Mouse (Mus musculus) urinary bladder, postnatal 4 days (tissue): ENCODE data around the gene Msmo1.

Experiments
- DNase-seq, 2 experiments: peaks; one replicate each; pipeline ENCODE4 v3.0.0; 2021 to 2022; ENCODE audit warnings: low spot score in 2 of 2

Gene Msmo1

DNA sequence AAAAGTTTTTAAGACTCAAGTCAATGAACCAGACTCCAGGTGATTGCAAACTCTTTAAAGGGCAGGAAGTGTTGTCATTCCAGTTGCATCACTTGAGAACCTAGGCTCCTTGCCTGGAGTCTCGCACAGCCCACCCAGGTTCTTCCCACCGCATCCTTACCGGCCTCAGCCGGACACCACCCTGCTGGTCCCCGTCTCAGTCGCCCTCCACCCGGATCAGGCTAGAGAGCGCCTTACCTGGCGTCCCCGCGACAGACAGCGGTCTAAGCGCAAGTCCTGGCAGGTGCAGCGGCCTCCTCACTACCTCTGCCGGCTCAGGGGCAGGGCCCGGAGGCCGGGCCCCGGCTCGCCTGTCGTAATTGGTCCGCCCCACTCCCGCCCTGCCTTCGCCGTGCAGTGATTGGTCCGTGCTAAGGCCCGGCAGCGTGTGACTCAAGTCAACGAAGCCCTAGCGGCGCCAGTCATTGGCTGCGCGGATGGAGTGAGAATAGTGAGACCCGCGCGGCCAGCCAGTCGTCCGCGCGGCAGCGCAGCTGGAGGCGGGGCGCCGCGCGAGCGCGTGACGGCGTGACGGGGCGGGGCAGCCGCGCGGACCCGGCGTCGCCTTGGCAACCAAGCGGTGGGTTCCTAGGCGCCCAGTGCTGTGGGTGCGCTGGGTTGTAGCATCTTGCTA lies at the start of gene Msmo1:
Gene Msmo1, minus strand, starts transcription at position 522 of the 673 bp plus-strand sequence.
- DNase-seq, result peak; percentile 96

DNA sequence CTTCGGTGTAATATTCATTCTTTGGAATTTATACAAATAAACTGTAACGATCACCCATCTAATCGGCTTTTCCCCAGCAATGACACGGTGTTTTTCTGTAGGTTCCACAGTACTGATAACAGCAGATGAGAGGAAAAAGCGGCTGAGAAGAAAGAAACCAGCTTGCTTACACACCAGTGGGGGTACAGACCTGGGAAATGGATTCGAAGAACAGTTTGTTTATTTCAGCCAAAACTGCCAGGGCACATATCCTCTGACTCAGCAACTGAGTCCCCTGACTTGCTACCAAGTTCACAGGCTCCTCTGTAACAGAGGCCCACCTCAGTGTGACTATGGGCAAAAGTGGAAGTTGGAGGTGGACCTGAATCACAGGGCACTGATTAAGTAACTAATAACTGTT lies 48.4 kb upstream of the Msmo1 start:
- DNase-seq, result no peak

DNA sequence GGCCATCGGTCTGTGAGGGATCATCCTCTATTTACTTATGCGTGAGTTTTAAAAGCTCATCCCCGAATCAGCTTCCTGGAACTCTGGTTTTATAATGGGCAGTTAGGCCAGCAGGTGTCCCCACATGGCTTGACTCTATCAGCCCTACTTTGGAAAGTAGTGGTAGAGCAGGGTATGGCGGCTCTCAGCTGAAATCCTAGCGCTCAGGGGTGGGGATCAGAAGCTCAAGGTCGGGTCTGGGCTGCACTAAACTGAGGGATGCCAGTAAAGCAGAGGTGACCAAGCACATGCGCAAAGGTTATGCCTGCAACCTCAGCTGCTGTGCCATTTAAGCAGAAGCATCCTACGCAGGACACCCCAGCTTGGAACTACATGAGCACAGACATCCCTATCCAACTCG lies 44.3 kb upstream of the Msmo1 start:
- DNase-seq, result no peak

DNA sequence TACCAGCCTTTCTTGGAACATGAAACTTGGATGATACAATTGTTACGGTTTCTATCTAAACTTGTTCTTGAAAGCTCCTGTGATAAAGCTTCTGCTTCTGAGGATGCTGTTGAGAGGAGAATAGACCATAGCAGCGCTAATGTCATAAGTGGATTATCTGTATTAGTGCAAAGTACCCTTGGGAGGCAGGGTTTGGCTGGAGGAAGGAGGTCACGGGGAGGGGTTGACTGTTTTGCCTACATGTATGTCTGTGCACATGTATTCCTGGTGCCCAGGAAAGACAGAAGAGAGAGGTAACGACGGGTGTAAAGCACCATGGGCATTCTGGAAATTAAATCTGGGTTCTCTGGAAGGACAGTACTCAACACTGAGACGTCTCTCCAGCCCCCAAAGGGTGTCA lies 40.5 kb upstream of the Msmo1 start:
- no peak for DNase-seq

DNA sequence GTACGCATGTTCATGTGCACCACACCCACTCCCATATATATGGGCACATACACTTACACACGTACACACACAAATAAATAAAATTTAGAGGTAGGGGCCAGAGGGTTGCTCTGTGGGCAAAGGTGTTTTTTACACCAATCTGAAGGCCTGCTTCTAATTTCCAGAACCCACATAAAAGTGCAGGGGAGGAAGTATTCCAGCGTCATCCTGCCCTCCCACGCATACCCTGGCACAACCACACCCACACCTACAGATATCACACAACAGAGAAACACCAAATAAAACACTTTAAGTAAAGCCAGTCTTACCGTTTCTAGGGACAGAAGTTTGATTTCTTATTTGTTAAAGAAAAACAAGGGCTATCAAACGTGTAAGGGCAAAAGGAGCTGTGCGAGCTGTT lies 37.2 kb upstream of the Msmo1 start:
- DNase-seq, result no peak

DNA sequence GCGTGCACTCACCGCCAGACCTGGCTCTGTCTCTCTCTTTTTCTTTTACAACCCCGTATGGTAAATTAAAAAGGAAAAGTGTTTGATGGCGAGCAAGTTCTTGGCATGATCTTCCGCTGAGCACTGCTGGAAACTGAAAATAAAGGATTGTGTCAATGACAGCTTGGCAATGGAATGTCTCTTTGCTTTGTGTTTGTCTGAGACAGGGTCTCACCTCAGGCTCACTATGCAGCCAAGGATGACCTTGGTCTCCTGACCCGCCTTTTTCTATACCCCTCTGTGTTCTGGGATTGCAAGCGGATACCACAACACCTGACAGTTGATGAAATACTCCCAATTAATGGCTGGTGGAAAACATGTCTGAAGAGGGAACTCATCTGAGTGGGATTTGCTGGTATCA lies 36.0 kb upstream of the Msmo1 start:
- no peak for DNase-seq

DNA sequence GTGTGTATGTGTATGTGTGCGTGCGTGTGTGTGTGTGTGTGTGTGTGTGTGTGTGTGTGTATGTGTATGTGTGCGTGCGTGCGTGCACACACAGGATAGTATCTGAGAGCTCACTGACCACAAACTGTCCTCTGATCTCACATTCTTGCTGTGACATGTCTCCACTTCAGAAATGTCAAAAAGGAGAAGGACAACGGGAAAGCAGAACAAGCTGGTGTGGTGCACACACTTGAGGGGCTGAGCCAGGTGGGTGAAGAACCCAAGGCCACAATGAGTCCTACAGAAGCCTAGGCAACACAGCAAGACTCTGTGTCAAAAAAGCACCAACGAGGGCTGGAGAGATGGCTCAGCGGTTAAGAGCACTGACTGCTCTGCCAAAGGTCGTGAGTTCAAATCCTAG lies 35.1 kb upstream of the Msmo1 start:
- no peak for DNase-seq

DNA sequence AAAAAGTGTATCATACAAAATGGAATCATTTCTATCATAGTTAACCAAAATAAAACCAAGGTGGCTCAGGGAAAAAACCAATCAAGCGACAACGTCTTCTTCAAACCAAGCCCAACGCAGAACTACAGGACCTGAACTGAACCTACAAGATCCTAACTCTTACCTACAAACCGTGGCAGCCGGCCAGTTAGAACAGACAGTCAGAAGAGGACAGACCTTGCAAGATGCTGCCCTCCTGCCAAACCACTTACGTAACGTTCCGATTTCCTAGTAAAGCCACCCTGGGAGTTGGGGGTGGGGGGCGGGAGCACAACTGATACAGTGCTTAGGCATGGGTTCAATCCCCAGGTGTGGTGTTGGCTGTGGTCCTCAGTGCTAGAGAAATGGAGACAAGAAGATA lies 33.5 kb upstream of the Msmo1 start:
- DNase-seq, result no peak

DNA sequence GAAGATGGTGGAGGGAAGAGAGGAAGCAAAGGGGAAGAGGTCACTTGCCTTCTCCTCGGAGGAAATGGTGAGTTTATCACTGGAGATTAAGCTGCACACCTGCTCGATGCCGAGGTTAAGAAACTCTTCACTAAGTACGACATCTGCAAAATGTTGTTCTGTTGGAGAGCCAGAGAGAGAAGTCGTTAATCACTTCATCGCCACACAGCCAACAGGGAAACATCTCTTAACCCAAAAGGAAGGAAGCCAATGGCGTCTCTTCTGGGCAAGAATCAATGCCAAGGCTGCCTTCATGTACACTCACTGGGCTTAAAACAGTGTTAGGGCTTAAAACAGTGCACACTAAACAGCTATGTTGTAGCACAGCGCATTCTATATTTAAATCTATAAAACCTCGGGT lies 30.5 kb upstream of the Msmo1 start:
- no peak for DNase-seq

DNA sequence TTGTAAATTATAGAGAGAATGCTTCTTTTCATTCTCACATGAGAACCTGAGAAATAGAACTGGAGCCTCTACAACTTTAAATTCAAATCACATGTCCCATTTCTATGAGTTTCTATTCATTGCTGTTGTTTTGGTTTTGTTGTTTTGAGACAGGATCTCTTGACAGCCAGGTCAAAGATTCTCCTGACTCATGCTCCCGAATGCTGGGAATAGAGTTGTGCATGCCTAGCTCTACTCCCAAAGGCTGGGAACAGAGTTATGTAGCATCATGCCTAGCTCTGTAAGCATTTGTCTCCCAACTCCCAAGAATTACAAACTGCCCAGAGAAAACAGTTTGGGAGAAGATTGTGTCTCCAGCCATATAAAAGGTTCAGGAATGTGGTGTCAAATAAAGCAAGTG lies 29.2 kb upstream of the Msmo1 start:
- DNase-seq, result no peak

DNA sequence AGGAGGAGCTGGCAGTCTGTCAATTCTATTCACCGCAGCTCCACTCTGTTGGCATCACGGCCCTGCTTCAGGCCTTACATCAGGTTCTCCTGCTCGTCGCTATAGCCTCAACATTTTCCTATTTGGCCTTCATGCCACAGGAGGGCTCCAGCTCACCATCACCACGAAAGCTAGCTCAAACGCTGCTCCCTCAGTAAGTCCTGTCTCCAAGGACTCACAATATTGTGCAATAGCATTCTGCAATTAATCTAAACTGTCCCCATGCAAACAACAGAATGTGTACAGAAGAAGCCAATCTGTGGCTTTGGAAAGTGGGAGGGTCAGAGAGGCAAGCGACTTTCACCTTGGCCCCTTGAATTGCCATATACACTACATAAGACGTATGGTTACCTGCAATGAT lies 27.8 kb upstream of the Msmo1 start:
- DNase-seq, result no peak

DNA sequence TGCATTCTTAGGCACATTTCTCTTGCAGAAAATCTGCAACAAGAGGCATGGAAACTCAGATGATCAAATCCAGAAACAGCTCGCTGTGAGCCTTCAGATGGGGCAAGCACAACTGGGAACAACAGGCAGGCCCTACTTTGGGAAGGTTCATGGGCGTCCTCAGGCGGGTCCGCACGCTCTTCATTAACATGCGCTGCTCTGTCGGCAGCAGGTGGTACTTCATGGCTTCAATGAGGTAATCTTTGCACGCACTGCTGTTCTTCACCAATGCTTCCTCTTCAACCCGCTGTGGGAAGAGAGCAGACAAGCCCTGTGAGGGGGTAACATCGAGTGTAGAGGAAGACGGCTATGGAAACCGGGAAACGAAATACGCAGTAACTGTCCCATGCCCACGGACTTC lies 24.4 kb upstream of the Msmo1 start:
- DNase-seq, result no peak

DNA sequence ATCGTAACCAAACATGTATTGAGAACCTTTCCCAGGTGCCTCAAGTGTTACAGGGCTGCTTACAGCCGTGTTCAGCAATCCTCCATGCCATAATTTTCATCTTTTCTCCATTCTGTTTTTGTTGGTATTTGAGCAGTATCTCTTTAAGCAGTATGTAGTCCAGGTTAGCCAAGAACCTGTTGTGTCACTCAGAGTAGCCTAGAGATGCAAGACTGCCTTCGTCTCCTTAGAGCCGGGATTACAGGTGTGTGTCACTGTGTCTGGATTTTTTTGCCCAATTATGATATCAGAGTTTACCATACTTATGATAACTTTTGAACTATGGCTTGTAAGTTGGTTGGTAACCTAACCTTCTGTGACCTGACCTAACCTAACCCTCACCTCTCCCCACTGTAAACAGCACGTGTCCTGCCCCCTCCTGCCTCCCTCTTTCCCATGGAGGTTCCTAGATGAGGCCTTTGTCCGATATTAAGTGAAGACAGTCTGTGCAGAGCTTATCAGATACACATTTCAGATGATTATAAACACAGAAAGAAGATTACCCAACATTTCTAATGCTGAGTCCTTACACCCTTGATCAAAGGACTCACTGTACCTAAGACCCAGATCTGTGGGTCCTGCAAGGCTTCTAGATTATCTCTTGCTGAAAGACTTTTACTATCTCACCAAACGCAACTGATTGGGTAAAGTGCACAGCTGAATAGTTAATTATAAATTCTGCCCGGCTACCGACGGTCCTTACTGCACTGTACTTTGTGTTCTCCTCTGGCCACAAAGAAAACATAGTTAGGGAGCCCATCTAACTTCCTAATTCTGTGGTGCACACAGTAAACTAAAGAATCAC lies 12.8 kb upstream of the Msmo1 start:
- no peak for DNase-seq

DNA sequence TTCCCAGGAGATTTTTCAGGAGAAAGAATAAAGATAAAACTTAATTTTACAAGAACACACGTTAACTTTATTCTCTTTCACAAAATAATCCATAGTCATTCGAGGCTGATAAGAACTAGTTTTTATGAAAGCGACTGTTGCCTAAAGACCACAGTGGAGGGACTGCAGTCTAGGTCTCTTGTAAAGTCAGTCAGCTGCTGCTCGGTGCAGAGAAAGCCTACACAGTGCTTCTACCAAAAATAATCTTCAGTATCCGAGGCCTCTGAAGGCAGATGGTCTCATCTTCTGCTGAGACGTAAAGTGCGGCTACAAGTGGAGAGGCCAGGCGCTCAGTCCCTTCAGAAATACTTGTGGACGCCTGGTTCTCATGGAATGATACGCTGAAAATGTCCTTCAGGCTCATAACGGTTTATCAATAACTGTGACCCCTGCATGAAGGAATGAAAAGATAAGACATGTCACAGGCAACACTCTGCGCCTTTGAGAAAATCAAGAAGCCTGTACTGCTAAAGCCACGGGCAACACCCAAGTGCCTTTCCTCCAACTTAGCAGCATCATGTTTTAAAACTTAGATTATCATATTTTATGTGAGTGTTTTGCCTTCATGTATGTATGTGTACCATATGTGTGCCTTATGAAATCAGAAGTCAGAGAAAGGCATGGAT lies 7.1 kb upstream of the Msmo1 start:
- no peak for DNase-seq

DNA sequence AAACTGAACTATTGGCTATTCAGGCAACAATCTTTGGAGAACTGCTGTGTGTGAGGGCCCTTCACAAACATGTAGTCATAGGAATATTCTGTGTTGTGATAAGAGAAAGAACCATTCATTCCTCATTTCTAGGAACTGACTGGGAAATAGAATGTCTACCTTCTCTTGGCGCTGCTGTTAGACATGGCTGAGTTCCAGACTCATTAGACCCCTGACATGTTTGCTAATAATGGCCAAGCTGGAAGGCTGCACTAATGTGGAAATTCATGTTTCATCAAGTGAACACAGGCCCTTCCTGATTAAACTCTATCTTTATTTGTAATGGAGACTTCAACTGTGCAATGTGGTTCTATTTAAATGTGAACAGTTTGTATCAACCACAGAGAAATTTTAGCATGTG lies 5.3 kb upstream of the Msmo1 start:
- no peak for DNase-seq

DNA sequence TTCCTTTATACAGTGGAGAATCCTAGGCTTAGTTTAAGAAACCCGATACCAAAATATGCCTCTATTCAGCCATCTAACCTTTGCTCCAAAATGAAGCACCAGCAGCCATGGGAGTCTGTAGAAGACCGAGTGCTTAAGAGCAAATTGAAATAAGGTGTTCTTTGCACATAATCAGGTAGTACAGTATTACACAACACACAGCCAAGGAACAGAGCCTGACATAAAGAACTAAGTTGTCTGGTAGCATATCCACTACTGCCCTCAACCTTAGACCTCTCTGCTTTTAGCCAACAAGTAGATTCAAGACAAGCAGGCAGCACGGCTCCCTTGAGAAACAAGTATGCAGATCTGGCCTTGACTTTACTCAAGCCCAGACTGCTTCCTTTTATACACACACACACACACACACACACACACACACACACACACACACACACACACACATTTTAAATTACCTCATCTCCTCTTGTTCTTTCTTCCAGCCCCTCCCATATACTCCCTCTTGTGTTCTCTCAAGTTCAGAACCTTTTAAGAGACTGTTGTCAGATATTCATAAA lies 3.3 kb upstream of the Msmo1 start:
- DNase-seq, result no peak

DNA sequence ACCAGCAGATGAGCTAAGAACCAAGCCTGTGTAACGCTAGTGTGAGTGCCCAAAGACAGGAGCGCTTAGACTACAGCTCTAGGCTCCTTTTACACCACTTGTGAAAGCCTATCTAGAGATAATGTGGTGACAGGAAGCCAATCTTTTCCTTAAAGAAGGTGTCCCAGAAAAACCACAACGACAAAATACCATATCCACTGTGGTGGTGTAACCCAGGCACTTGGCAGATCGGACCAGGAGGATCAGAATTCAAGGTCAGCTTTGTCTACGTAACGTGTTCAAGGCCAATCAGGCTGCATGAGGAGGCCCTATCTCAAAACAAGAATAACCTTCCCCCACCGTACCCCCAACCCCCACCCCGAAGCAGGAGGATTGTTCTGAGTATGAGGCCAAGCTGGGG lies 1.6 kb upstream of the Msmo1 start:
- DNase-seq, result no peak

DNA sequence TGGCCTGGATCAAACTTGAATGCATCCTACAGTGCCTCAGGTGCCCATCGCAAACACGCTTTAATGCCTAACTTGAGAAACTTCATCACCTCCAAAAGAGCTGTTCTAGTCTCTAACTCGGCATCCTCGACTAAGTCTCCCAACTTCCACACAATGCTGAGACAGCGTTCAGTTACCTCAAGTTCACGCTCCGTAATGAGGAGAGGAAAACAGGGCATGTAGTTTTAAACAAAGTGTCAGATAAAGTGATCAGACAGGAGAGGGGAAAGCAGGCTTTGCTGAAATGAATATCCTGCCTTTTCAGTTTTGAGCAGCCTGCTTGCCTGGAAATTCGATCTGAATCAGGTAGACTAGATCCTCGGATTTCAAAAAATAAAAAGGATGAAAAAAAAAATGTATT lies 996 bp downstream of the Msmo1 start:
- no peak for DNase-seq

DNA sequence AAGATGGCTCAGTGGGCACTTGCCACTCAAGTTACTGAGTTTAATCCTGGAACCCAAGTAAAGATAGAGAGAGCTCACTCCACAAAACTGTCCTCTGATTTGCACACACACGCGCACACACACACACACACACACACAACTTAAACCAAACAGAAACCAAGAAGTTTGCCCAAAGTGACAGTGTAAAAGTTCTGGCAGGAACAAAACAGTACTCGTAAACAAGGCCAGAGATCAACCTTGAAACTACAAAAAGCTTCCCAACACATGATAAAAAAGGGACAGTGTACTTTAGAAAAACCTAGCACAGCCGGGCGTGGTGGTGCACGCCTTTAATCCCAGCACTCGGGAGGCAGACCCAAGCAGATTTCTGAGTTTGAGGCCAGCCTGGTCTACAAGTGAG lies 5.4 kb downstream of the Msmo1 start:
- no peak for DNase-seq

DNA sequence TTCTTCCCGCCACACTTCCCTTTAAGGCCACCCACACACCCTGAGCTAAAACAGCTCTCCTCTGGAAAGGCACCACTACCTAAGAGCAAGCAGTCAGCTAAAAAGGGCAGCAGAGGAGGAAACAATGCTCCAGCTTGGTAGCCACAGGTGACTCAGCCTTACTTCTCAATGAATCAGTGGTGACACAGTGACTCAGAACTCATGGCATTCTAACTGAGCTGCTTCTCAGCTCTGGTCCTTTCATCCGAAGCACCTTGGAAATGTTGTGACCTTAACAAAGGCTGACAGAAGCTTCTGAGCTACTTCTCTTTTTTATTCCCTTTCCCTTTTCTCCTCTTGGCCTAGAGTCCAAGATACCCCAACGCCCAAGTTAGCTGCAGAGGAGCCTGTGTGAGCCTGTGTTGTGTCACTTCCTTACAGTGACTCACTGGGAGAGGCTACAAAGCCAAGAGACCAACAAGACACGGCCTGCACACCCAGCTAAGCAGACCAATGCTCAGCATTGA lies 7.3 kb downstream of the Msmo1 start:
- DNase-seq, result peak in 1 of 2 experiments; percentile 43

DNA sequence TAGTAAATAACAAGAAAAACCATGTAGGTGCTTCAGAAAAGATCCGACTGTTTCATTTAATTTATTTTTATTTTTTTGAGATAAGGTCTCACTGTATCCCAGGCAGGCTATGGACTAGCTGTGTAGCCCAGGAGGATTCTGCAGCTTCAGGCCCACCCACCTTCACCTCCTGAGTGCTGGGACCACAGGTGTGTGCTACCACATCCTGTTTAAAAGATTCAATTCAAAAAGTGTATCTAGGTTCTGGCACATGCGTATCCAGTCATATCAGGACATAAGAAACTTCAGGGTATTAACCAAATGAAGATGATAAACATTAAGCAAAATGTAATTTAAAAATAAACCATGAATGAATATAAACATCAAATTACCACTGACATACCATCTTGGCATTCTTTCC lies 10.4 kb downstream of the Msmo1 start:
- no peak for DNase-seq

DNA sequence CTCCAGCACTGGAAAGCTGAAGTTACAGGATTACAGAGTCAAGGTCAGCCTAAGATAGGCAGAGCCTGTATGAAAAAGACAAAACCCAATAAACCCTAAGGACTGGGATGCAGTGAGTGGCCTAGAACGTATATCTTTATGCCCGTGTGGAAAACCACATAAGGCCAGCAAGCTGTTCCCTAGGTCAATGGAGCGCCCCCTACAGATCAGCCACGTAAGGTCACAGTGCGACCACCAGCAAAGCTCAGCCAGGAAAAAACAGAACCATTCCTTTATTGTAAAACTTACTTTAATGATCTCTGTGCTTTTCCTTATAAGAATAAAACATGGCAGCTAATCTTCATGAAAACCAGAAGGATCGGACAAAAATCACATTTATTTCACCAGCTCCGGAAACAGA lies 15.7 kb downstream of the Msmo1 start:
- DNase-seq, result no peak
